Mouse (Mus musculus) myocyte (in vitro differentiated cells): ENCODE measurements around the gene Slc27a1. TPM values are rescaled to one million over a fixed set of nuclear protein-coding genes. Genes with fewer than 3 reads are reported as not detected.
A peak's percentile ranks its signal among the peaks of the same experiment; 100 is the strongest.

ENCODE experiments used
- H3K27me3 ChIP-seq: one replicate; pipeline ENCODE4 v1.6.1; 2011; ENCODE audit not compliant: control insufficient read depth, insufficient read depth, insufficient read length
- H3K36me3 ChIP-seq: one replicate; pipeline ENCODE4 v1.6.1; 2011; ENCODE audit not compliant: control insufficient read depth, insufficient read depth
- H3K4me2 ChIP-seq: one replicate; pipeline ENCODE4 v1.6.1; 2011; ENCODE audit warnings: low read depth, control low read depth
- H3K4me3 ChIP-seq: one replicate; pipeline ENCODE4 v1.5.1; 2011; ENCODE audit warnings: mild to moderate bottlenecking, control low read depth, moderate library complexity
- H3K79me2 ChIP-seq: one replicate; pipeline ENCODE4 v1.6.1; 2011; ENCODE audit not compliant: control insufficient read depth, insufficient read depth
- H3ac ChIP-seq: one replicate; pipeline ENCODE4 v1.6.1; 2011; ENCODE audit not compliant: control insufficient read depth, insufficient read length
- CEBPB ChIP-seq: IDR thresholded peaks from 2 replicates; pipeline ENCODE4 v1.6.1; 2011; ENCODE audit warnings: mild to moderate bottlenecking, moderate library complexity; ENCODE audit not compliant: poor library complexity, insufficient read depth, severe bottlenecking
- E2F4 ChIP-seq: IDR thresholded peaks from one replicate; pipeline ENCODE4 v1.6.1; 2011; ENCODE audit warnings: mild to moderate bottlenecking, control low read depth, moderate library complexity; ENCODE audit not compliant: insufficient read depth
- MAX ChIP-seq: IDR thresholded peaks from one replicate; pipeline ENCODE4 v1.6.1; 2011; ENCODE audit warnings: low read depth, mild to moderate bottlenecking, control low read depth
- MYOD1 ChIP-seq, 3 experiments: IDR thresholded peaks; one replicate each; pipeline ENCODE4 v1.6.1; 2011; ENCODE audit warnings: control low read depth in 2 of 3, low read depth in 2 of 3, mild to moderate bottlenecking in 2 of 3, moderate library complexity in 1 of 3; ENCODE audit not compliant: insufficient read length in 2 of 3, control insufficient read depth in 1 of 3
- MYOG ChIP-seq, 3 experiments: IDR thresholded peaks; one replicate each; pipeline ENCODE4 v1.6.1; 2011; ENCODE audit warnings: control low read depth in 2 of 3, low read depth in 2 of 3, mild to moderate bottlenecking in 2 of 3; ENCODE audit not compliant: insufficient read length in 2 of 3, control insufficient read depth in 1 of 3, insufficient read depth in 1 of 3
- POLR2A ChIP-seq: IDR thresholded peaks from one replicate; pipeline ENCODE4 v1.6.1; 2011; ENCODE audit warnings: low read depth, mild to moderate bottlenecking, control low read depth, moderate library complexity; ENCODE audit not compliant: insufficient read length
- POLR2AphosphoS2 ChIP-seq: IDR thresholded peaks from one replicate; pipeline ENCODE4 v1.6.1; 2011; ENCODE audit warnings: low read depth, control low read depth; ENCODE audit not compliant: insufficient read length
- REST ChIP-seq: IDR thresholded peaks from one replicate; pipeline ENCODE4 v1.6.1; 2011; ENCODE audit warnings: mild to moderate bottlenecking, control low read depth, moderate library complexity; ENCODE audit not compliant: insufficient read depth, insufficient read length
- SRF ChIP-seq: IDR thresholded peaks from one replicate; pipeline ENCODE4 v1.6.1; 2011; ENCODE audit warnings: low read depth; ENCODE audit not compliant: control insufficient read depth, insufficient read length
- TCF12 ChIP-seq: IDR thresholded peaks from one replicate; pipeline ENCODE4 v1.6.1; 2011; ENCODE audit warnings: mild to moderate bottlenecking, control low read depth; ENCODE audit not compliant: poor library complexity, insufficient read depth, severe bottlenecking
- TCF3 ChIP-seq: IDR thresholded peaks from one replicate; pipeline ENCODE4 v1.6.1; 2011; ENCODE audit warnings: low read depth, control low read depth; ENCODE audit not compliant: insufficient read length
- USF1 ChIP-seq: IDR thresholded peaks from one replicate; pipeline ENCODE4 v1.6.1; 2011; ENCODE audit warnings: low read depth, mild to moderate bottlenecking, control low read depth, moderate library complexity
- polyA plus RNA-seq: library from polyadenylated mRNA; unstranded; fragments of >200 nt; fragmentation: generic; extraction: Trizol; gene quantifications from one replicate; pipeline ENCODE4 v1.2.1, GENCODE M21; 2012; ENCODE audit warnings: missing spikeins

Slc27a1 gene
- polyA plus RNA-seq, 1 experiment = 33.9 TPM

DNA sequence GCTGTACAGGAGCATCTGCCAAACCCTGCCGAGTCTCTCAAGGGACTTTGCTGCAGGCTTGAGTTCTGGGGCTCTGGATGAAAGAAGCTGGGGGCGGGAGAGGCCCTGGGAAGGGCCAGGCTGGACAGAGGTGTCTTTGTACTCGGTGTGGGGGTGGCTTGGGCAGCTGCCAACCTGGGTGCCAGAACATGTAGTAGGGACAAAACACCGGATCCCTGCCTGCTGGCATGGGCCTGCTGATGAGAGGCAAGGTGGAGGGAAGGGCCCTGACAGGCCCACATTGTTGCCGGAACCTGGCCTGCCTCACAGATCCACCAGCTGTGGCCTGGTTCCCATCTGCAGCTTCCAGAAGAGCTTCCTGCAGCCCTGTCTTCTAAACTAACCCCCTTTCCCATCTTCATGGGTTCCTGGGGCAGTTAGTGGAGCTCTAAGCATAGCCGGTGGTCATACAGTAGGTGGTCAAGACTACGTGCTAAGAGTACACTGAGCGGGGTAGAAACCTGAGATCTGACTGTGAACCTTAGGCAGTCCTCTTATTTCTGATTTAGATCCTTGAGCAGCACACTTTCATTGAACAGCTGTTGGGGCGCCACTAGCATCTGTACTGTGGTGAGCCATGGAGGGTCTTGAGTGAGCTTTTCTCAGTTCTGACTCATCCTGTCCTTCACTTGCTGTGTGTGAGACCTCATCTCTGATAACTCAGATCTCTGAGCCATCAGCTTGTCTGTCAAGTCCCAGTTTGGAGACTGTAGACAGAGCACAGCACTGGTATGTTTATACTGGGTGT is 4.4 kb downstream of the Slc27a1 start:
- H3K4me3 ChIP-seq = no peak overlapping the region
- no peaks in the 10 kb centered on the region for H3K36me3 ChIP-seq
- H3K79me2 ChIP-seq = no peaks in the 10 kb centered on the region
- peak overlapping the region; percentile 50 for H3K4me2 ChIP-seq
- TF ChIP-seq MAX (no peak), POLR2AphosphoS2 (no peak), TCF3 (no peak), POLR2A (no peak), MYOD1 (IDR thresholded peaks at IDR 0.05; ENCODE audit: control insufficient read depth in 1 of 3, insufficient read length in 2 of 3, low read depth in 2 of 3) (peak in 2 of 3 experiments; percentile 40 to 61), MYOG (IDR thresholded peaks at IDR 0.05; ENCODE audit: control insufficient read depth in 1 of 3, insufficient read depth in 1 of 3, insufficient read length in 2 of 3, low read depth in 2 of 3) (peak in 1 of 3 experiments; percentile 18), USF1 (no peak), REST (no peak)
- H3ac ChIP-seq = no peak overlapping the region
- no peaks in the 10 kb centered on the region for H3K27me3 ChIP-seq

DNA sequence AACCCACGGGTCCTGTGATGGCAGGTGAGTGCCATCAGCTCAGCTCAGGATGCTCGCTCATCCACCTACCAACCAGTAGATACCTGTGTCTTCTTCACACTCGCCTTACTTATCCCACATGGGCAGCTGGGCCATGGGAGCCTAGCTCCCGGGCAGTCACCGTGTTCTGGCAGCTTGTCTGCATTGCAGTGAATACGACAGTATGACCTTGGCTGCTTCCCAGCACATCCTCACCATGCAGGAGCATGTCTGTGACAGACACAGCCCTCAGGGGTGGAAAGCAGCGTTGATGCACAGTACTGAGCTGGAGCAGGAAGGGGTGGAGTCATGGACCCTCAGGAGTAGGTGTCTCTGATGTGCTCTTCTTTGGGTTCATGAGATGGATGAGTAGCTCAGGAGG is 5.7 kb downstream of the Slc27a1 start:
- Histone ChIP-seq H3ac (no peak overlapping the region), H3K4me3 (no peak overlapping the region), H3K27me3 (no peaks in the 10 kb centered on the region), H3K79me2 (no peaks in the 10 kb centered on the region), H3K4me2 (no peak overlapping the region), H3K36me3 (no peaks in the 10 kb centered on the region)
- no peak for TF ChIP-seq CEBPB
- no peak for TF ChIP-seq MYOD1 (IDR thresholded peaks at IDR 0.05; ENCODE audit: control insufficient read depth in 1 of 3, insufficient read length in 2 of 3, low read depth in 2 of 3)
- no peak for TF ChIP-seq POLR2A
- no peak for TF ChIP-seq POLR2AphosphoS2

DNA sequence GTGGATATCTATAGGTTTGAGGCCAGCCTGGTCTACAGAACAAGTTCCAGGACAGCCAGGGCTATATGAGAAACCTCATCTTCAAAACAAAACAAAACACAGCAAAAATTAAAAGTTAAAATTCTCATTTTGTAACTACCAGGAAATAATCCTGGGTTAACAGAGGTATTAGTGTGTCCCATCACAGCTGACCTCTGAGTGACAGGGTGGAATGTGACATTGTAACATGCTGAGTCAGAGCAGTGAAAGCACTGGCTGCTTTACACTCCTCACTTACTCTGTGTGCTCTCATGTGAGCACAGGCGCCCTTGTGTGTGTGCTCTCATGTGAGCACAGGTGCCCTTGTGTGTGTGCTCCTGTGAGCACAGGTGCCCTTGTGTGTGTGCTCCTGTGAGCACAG is 6.3 kb downstream of the Slc27a1 start:
- TF ChIP-seq USF1 (no peak), MYOD1 (IDR thresholded peaks at IDR 0.05; ENCODE audit: control insufficient read depth in 1 of 3, insufficient read length in 2 of 3, low read depth in 2 of 3) (peak in 1 of 3 experiments; percentile 48)
- H3K79me2 ChIP-seq = no peaks in the 10 kb centered on the region
- no peaks in the 10 kb centered on the region for H3K36me3 ChIP-seq
- no peaks in the 10 kb centered on the region for H3K27me3 ChIP-seq
- H3K4me2 ChIP-seq = no peak overlapping the region
- no peak overlapping the region for H3K4me3 ChIP-seq
- no peak overlapping the region for H3ac ChIP-seq

DNA sequence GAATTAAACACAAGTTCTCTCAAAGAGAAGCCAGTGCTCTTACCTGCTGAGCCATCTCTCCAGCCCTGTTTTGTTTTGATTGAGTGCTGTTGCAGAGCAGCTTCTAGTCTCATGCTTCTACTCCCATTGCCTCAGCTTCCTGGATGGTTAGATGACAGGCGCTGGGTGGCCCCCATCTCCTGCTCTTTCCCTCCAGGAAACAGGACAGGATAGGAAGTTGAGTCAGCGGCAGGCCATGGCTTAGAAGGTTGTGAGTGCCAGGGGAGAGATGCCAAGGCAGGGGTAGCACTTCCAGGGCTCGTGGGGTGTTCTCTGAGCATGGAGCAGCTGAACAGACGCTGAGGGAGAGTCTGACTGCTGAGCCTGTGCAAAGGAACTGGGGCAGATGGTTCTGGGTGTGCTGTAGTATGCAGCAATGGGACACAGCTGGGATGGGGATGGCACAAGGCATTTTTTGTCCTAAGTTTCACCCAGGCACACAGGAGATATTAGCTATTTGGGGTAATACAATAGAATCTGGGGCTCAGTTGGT is 9.2 kb downstream of the Slc27a1 start:
- Histone ChIP-seq H3K4me3 (no peak overlapping the region), H3K4me2 (no peak overlapping the region), H3K79me2 (no peaks in the 10 kb centered on the region), H3K27me3 (no peaks in the 10 kb centered on the region), H3K36me3 (no peaks in the 10 kb centered on the region), H3ac (no peak overlapping the region)
- TF ChIP-seq POLR2A (no peak), CEBPB (no peak), POLR2AphosphoS2 (no peak), USF1 (no peak), SRF (no peak), E2F4 (no peak), MYOD1 (IDR thresholded peaks at IDR 0.05; ENCODE audit: control insufficient read depth in 1 of 3, insufficient read length in 2 of 3, low read depth in 2 of 3) (no peak), TCF12 (no peak), MAX (no peak), TCF3 (no peak), MYOG (IDR thresholded peaks at IDR 0.05; ENCODE audit: control insufficient read depth in 1 of 3, insufficient read depth in 1 of 3, insufficient read length in 2 of 3, low read depth in 2 of 3) (no peak), REST (no peak)

DNA sequence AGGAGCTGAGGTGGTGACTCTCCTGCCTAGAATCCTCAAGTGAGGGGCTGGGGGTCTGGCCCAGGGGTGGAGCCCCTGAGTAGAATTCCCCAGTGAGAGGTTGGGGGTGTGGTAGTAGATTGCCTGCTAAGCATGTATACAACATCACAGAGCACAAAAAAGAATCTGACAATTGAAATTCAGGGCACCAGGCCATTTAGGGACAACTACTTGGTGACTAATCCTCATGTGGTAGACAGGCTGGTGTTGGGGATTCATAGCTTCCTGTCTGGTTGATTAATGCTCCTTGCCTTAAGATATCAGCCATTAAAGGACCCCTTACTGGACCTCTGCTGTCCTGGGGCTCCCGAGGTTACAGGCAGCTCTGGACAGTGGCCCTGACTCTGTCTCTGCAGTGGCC is 10.3 kb downstream of the Slc27a1 start:
- peak overlapping the region; percentile 50 for H3K4me3 ChIP-seq
- TF ChIP-seq MAX = no peak
- TF ChIP-seq CEBPB = no peak
- TF ChIP-seq MYOG (IDR thresholded peaks at IDR 0.05; ENCODE audit: control insufficient read depth in 1 of 3, insufficient read depth in 1 of 3, insufficient read length in 2 of 3, low read depth in 2 of 3) = no peak
- TF ChIP-seq USF1 = no peak
- TF ChIP-seq E2F4 = no peak
- TF ChIP-seq POLR2AphosphoS2 = no peak
- no peak for TF ChIP-seq POLR2A
- TF ChIP-seq MYOD1 (IDR thresholded peaks at IDR 0.05; ENCODE audit: control insufficient read depth in 1 of 3, insufficient read length in 2 of 3, low read depth in 2 of 3) = no peak
- no peak for TF ChIP-seq TCF3
- TF ChIP-seq SRF = no peak
- no peak for TF ChIP-seq TCF12
- no peak for TF ChIP-seq REST
- H3K27me3 ChIP-seq = no peaks in the 10 kb centered on the region
- peak overlapping the region; percentile 5 for H3ac ChIP-seq
- no peaks in the 10 kb centered on the region for H3K79me2 ChIP-seq
- no peaks in the 10 kb centered on the region for H3K36me3 ChIP-seq
- peak overlapping the region; percentile 87 for H3K4me2 ChIP-seq
